Comparison of ENCODE assay signal across 10 mouse cellular contexts in genomic region chr5:125171259-125171658, GRCm38 (mm10). TPM values are rescaled to one million over a fixed set of nuclear protein-coding genes. Genes with fewer than 3 reads are reported as not detected.
A peak's percentile ranks its signal among the peaks of the same experiment; 100 is the strongest.
DNase-seq lines count a peak whose midpoint lies in the region; ATAC-seq lines count a peak whose summit lies in the region.
"Had no signal": no experiment of that assay in that cellular context is flagged by ENCODE, and none has a peak within 500 bp of the region (broad histone marks: within the 10 kb centered on the region; RNA-seq: fewer than 3 reads in every experiment).

No protein-coding gene starts in this region.

- H3K27ac ChIP-seq in limb, embryonic 15.5 days: peak overlapping the region; percentile 1; the same call in 1 of the 2 replicates
- no peak overlapping the region for H3K27ac ChIP-seq in limb, embryonic 10.5 days
- 0 out of 2 replicates have a peak overlapping the region, but pooled peaks have one; percentile 0 for H3K27ac ChIP-seq in embryonic facial prominence, embryonic 13.5 days
- H3K27ac ChIP-seq in forebrain, embryonic 16.5 days (ENCODE audit: low read length): peak overlapping the region; percentile 26
- 0 out of 2 replicates have a peak overlapping the region, but pooled peaks have one; percentile 22 for H3K27ac ChIP-seq in midbrain, embryonic 14.5 days (replicated peaks; ENCODE audit: low read depth, low read length)

- H3K4me1 ChIP-seq in limb, embryonic 15.5 days: peaks cover 89% of the 10 kb centered on the region
- peaks cover 86% of the 10 kb centered on the region for H3K4me1 ChIP-seq in limb, embryonic 10.5 days
- peaks cover 84% of the 10 kb centered on the region for H3K4me1 ChIP-seq in embryonic facial prominence, embryonic 13.5 days
- H3K4me1 ChIP-seq in forebrain, embryonic 16.5 days (replicated peaks; ENCODE audit: control insufficient read depth, insufficient read depth, low read length): peaks cover 73% of the 10 kb centered on the region
- H3K4me1 ChIP-seq in midbrain, embryonic 14.5 days (ENCODE audit: control insufficient read depth, insufficient read depth, low read length): peaks cover 63% of the 10 kb centered on the region

- H3K9ac ChIP-seq in limb, embryonic 15.5 days: no peak overlapping the region
- 0 out of 2 replicates have a peak overlapping the region, but pooled peaks have one; percentile 17 for H3K9ac ChIP-seq in embryonic facial prominence, embryonic 13.5 days
- no peak overlapping the region for H3K9ac ChIP-seq in forebrain, embryonic 16.5 days (replicated peaks; ENCODE audit: low read depth, low read length)
- no peak overlapping the region for H3K9ac ChIP-seq in midbrain, embryonic 14.5 days (replicated peaks; ENCODE audit: low read length)
- H3K9ac ChIP-seq: liver, postnatal 0 days had no signal

- H3K36me3 ChIP-seq in limb, embryonic 15.5 days: peaks cover 4% of the 10 kb centered on the region; the same call in 1 of the 2 replicates
- peaks cover 11% of the 10 kb centered on the region for H3K36me3 ChIP-seq in limb, embryonic 10.5 days
- peaks cover 7% of the 10 kb centered on the region; the same call in 1 of the 2 replicates for H3K36me3 ChIP-seq in embryonic facial prominence, embryonic 13.5 days
- H3K36me3 ChIP-seq in forebrain, embryonic 16.5 days (ENCODE audit: control insufficient read depth, insufficient read depth): no peaks in the 10 kb centered on the region
- no peaks in the 10 kb centered on the region for H3K36me3 ChIP-seq in midbrain, embryonic 14.5 days (ENCODE audit: control insufficient read depth, insufficient read depth, low read length)

- H3K4me2 ChIP-seq in limb, embryonic 15.5 days: no peak overlapping the region
- no peak overlapping the region for H3K4me2 ChIP-seq in embryonic facial prominence, embryonic 13.5 days
- H3K4me2 ChIP-seq in forebrain, embryonic 16.5 days (ENCODE audit: low read length): no peak overlapping the region
- no peak overlapping the region for H3K4me2 ChIP-seq in midbrain, embryonic 14.5 days (ENCODE audit: low read length)

- DNase-seq in limb, embryonic 10.5 days (ENCODE audit: low spot score): no peak
- DNase-seq in midbrain, embryonic 14.5 days: no peak
- DNase-seq in urinary bladder, postnatal 4 days (ENCODE audit: low spot score in 2 of 2): no peak
- DNase-seq in gastrocnemius, adult 8-10 months (ENCODE audit: low spot score in 2 of 2): no peak
- DNase-seq: cerebellum, adult 9-10 months; kidney, adult 2 months; liver, postnatal 0 days had no signal

- no peak for ATAC-seq in limb, embryonic 15.5 days (ENCODE audit: insufficient number of reproducible peaks, low FRiP score, low TSS enrichment, low read depth)
- no peak for ATAC-seq in embryonic facial prominence, embryonic 13.5 days (ENCODE audit: insufficient number of reproducible peaks, insufficient read depth, low FRiP score, low TSS enrichment, low read depth)
- no peak for ATAC-seq in forebrain, embryonic 16.5 days
- ATAC-seq in midbrain, embryonic 14.5 days (ENCODE audit: low FRiP score, low TSS enrichment): no peak
- ATAC-seq: liver, postnatal 0 days had no signal

- H3K4me3 ChIP-seq in limb, embryonic 15.5 days: no peak overlapping the region
- H3K4me3 ChIP-seq in limb, embryonic 10.5 days: no peak overlapping the region
- no peak overlapping the region for H3K4me3 ChIP-seq in embryonic facial prominence, embryonic 13.5 days
- H3K4me3 ChIP-seq in forebrain, embryonic 16.5 days (replicated peaks; ENCODE audit: low read length): no peak overlapping the region
- H3K4me3 ChIP-seq in midbrain, embryonic 14.5 days (replicated peaks; ENCODE audit: low read depth, low read length): no peak overlapping the region

- no peaks in the 10 kb centered on the region for H3K9me3 ChIP-seq in limb, embryonic 15.5 days
- no peaks in the 10 kb centered on the region for H3K9me3 ChIP-seq in limb, embryonic 10.5 days (replicated peaks)
- no peaks in the 10 kb centered on the region for H3K9me3 ChIP-seq in embryonic facial prominence, embryonic 13.5 days
- H3K9me3 ChIP-seq in forebrain, embryonic 16.5 days (ENCODE audit: control insufficient read depth, low read length): no peaks in the 10 kb centered on the region
- H3K9me3 ChIP-seq in midbrain, embryonic 14.5 days (ENCODE audit: control insufficient read depth, low read length): no peaks in the 10 kb centered on the region

- no peaks in the 10 kb centered on the region for H3K27me3 ChIP-seq in limb, embryonic 15.5 days
- no peaks in the 10 kb centered on the region for H3K27me3 ChIP-seq in limb, embryonic 10.5 days (ENCODE audit: low read depth, poor library complexity, severe bottlenecking)
- no peaks in the 10 kb centered on the region for H3K27me3 ChIP-seq in embryonic facial prominence, embryonic 13.5 days
- no peaks in the 10 kb centered on the region for H3K27me3 ChIP-seq in forebrain, embryonic 16.5 days (replicated peaks; ENCODE audit: control insufficient read depth, insufficient read depth, low read length)
- H3K27me3 ChIP-seq in midbrain, embryonic 14.5 days (ENCODE audit: control insufficient read depth, insufficient read depth, low read length): no peaks in the 10 kb centered on the region

- 49% methylated on average over 6 of the region's 6 CpGs for WGBS in limb, embryonic 15.5 days
- 74% methylated on average over 6 of the region's 6 CpGs for WGBS in limb, embryonic 10.5 days
- 68% methylated on average over 6 of the region's 6 CpGs for WGBS in embryonic facial prominence, embryonic 13.5 days
- 35% methylated on average over 6 of the region's 6 CpGs for WGBS in forebrain, embryonic 16.5 days
- 64% methylated on average over 6 of the region's 6 CpGs for WGBS in midbrain, embryonic 14.5 days

RNA-seq across cellular contexts. Expression of gene Ncor2, which starts 7.8 kb away (rescaled TPM):
- 32.7 and 34.1 TPM in 2 replicates for polyA plus RNA-seq in limb, embryonic 15.5 days (2015; fragmentation: Nextera tagmentation; extraction: Ambion mirVana)
- 22.4 and 26.8 TPM in 2 replicates for polyA plus RNA-seq in limb, embryonic 10.5 days (2016; fragmentation: Nextera tagmentation; extraction: Ambion mirVana)
- 35.1 and 36.2 TPM in 2 replicates for polyA plus RNA-seq in embryonic facial prominence, embryonic 13.5 days (2015; fragmentation: Nextera tagmentation; extraction: Ambion mirVana)
- 26.5 and 27.1 TPM in 2 replicates for polyA plus RNA-seq in forebrain, embryonic 16.5 days (2015; fragmentation: Nextera tagmentation; extraction: Ambion mirVana)
- polyA plus RNA-seq in midbrain, embryonic 14.5 days (2014; fragmentation: Nextera tagmentation; extraction: Ambion mirVana): 23.7 and 24.0 TPM in 2 replicates
- 100 to 1,000 TPM in 1 of 4 experiments, 10 to 100 TPM in 3; 93.5 to 117 (median 97.9) TPM for total RNA-seq in gastrocnemius, adult 8-10 months (2022)
